Mouse (Mus musculus) layer of hippocampus, adult 11-12 months (tissue): ENCODE measurements at regions not wholly inside any gene's neighbourhood (a gene's known extent, or its start where the extent isn't known, plus 50 kb on each side); places are given as distances from the start of the nearest gene placed in this dataset.
A peak's percentile ranks its signal among the peaks of the same experiment; 100 is the strongest.

Source experiments
- DNase-seq: peaks from one replicate; pipeline ENCODE4 v3.0.0; 2022; ENCODE audit warnings: low spot score

DNA sequence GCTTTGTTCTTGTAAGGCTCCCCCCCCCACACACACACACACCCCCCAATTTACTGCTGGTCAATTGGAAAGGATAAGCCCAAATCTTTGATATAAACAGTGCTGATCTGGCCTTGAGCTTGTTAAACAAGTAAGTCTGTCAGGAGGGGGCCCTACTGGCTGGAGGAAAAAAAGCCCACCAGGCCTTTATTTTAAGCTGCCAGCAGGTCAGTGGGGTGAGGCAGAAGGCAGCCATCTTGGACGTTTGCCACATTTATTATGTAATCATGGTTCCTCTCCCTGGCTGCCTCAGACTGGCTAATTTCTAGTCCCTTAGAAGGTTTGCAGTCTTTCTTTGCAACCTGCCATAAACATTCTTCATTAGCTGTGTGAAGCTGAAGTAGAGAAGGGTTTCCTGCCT lies 75.9 kb upstream of the Med14 start:
- peak; percentile 16 for DNase-seq

DNA sequence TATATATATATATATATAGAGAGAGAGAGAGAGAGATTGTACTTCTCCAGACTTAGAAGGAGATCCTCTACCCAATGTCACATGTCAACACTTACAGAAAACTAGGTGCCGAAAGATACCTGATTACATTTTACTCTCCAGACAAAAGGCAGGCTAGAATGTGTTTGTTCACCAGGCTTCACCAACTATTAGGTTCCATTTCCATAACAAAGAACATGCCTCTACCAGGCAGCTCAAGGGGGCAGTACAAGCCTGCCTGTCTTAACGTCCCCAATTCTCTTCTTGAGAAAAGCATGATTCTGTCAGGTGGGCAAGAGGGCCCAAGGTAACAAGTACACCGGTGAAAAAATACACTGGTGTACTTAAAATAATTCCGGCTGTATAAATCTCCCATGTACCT lies 72.8 kb upstream of the Med14 start:
- DNase-seq: no peak

DNA sequence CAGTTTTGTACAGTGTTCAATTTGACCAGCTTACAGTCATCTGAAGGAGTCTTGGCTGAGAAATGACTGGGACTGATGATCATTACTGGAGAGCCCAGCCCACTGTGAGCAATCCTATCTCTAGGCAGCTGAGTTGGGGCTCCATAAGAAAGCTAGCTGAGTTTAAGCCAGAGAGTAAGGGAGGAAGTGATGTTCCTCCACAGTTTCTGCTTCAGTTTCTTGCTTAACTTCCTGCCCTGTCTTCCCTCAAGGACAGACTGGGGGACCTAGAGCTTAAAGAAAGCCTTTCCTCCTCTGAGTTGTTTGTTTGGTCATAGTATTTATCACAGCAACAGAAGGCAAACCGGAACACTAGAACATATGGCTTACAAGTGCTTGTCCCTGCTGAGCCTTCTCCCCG lies 70.8 kb upstream of the Med14 start:
- DNase-seq: no peak

DNA sequence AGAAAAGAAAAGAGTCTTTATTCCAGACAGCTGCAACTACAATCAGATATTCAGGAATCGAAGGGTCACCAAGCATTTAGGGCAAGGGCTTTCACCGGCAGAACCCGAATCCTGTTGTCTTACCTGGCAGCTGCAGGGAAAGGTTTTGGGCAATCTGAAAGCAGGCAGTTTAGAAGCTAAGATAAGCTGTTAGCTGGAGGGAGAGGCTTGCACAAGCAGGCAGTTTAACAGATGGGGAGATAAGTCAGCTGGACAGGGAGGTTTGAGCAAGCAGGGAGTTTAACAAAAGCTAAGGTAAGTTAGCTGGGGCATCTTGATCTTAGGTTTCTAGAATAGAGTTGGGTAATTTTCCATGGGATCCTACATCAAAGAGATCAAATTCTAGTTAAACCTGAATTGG lies 67.3 kb upstream of the Med14 start:
- no peak for DNase-seq

DNA sequence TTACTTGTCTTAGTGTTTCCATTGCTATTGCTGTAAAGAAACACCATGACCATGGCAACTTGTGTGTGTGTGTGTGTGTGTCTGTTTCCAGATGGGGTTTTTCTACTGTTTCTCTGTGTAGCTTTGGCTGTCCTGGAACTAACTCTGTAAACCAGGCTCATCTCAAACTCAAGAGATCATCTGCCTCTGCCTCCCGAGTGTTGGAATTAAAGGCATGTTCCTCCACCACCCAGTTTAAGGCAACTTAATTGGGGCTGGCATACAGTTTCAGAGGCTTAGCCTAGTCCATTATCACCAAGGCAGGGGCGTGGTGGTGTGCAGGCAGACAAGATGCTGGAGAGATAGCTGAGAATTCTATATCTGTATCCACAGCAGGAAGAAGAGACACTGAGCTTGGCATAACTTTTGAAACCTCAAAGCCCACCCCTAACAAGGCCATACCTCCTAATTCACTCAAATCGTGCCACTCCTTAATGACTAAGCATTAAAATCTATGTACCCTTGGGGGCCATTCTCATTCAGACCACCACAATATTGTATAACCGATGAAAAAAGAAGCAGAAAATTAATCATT lies 65.5 kb upstream of the Med14 start:
- DNase-seq: no peak

DNA sequence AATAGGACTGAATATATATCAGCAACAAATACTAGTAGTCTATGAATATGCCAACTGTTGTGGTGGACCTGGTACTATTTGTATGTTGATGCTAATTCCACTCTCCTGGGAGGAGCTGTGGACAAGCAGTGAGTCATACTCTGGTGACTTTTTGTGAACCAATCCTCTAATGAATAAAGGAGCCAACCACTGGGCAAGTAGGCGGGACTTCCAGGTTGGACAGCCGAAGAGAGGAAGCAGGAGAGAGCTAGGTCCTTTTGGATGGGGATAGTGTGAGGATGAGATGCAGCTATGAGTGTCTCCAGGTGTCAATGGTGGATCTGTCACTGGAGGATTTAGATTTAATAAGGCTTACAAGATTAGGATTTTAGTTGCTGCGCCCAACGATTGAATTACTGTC lies 64.8 kb upstream of the Med14 start:
- no peak for DNase-seq

DNA sequence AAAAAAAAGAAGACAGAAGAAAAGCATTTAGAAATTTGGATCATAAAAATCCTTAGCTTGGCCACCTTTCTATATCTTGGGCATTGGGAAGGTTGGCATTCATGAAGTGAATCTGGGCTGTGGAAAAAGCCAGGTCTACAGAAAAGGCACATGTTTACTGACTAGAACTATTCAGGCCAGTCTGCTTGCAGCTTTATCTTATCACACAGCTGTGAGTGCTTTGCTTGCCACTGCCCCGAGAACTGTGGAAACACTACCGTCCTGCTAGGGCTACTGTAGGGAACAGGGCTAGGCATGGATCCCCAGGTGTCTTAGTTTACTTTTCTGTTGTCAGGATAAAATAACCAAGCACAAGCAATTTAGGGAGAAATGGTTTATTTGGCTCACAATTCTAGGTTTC lies 63.4 kb upstream of the Med14 start:
- no peak for DNase-seq

DNA sequence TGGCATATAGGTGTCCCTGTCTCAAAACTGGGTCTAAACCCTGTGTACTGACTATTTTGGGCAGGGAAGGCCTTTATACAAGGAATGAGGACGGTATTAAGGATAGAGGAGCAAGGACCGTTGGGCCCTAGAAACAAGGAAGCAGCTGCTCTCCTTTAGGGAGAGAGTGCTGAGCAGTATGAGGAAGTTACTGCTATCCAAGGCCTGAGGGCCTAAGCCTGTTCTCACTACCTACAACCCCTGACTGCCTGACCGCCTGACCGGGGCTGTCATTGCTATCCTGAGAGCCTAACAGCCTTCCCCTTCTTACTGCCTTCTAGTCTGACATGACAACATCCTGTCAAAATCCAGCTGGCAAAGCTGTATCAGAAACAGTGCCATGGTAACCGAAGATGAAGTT lies 62.6 kb upstream of the Med14 start:
- DNase-seq: no peak

DNA sequence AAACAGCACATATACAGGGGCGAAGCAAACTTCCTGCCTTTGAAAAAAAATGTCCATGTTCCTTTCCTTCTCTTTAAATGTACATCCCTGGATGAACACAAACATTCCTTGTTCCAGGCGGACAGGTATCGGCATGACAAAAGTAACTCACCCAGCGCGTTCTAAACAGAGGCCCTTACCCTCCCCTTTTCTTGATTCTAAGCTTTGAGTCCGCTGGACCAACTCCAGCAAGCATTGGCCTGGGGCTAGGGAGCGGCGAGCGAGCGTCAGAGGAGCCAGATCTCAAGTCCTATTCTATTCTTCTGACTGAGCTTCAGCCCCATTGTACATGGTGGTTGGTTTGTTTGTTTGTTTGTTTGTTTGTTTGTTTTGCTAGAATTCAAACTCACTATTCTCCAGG lies 60.9 kb upstream of the Med14 start:
- no peak for DNase-seq

DNA sequence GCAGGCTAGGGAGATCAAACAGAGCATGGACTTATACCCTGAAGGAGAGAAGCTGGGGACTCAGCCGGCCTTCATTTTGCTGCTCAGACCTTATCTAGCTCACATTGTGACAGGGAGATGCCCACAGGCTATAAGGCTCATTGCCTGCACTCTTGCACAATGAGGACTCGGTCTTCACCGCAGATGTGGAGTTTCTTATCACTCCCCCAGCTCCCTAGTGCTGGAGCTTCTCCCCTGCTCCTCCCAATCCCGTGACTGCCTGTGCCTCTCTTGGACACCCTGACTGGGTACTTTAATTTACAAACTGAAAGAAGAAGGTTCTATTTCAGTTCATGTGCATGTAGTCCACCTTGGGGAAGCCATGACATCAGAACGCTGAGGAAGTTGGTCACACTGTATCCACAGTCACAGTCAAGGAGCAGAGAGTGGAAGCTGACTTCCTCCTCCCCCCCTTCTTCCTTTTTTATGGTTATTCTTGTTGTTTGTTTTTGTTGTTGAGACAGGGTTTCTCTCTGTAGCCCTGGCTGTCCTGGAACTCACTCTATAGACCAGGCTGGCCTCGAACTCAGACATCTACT lies 51.3 kb upstream of the Med14 start:
- DNase-seq: no peak
